Mouse (Mus musculus): ENCODE results near the gene Pigk.

GRCm38 (mm10) chr3:152971373-152971772 lies 257.5 kb downstream of the Pigk start:
- TF ChIP-seq CTCF (IDR thresholded peaks at IDR 0.05; ENCODE audit: low read depth, low read length), result no peak
- no peak for TF ChIP-seq GATA1 (IDR thresholded peaks at IDR 0.05; ENCODE audit: borderline replicate concordance, low read length)
- TF ChIP-seq GATA2 (IDR thresholded peaks at IDR 0.05; ENCODE audit: borderline replicate concordance, low read depth, low read length), result no peak
- TF ChIP-seq POLR2AphosphoS5 (IDR thresholded peaks at IDR 0.05; ENCODE audit: insufficient replicate concordance, low read depth, low read length), result no peak

Data from G1E (cell line).